Mouse (Mus musculus): Measurements from ENCODE around the gene Hist1h3c. TPM values are rescaled to one million over a fixed set of nuclear protein-coding genes. Genes with fewer than 3 reads are reported as not detected.
A peak's percentile ranks its signal among the peaks of the same experiment; 100 is the strongest.
"Not testable (repeated sequence)": the region's sequence is repeated elsewhere in the genome, so short reads cannot be mapped to it uniquely, and the experiment has no call there.

Hist1h3c gene
- polyA plus RNA-seq, 1 experiment, result 0.48 TPM

DNA sequence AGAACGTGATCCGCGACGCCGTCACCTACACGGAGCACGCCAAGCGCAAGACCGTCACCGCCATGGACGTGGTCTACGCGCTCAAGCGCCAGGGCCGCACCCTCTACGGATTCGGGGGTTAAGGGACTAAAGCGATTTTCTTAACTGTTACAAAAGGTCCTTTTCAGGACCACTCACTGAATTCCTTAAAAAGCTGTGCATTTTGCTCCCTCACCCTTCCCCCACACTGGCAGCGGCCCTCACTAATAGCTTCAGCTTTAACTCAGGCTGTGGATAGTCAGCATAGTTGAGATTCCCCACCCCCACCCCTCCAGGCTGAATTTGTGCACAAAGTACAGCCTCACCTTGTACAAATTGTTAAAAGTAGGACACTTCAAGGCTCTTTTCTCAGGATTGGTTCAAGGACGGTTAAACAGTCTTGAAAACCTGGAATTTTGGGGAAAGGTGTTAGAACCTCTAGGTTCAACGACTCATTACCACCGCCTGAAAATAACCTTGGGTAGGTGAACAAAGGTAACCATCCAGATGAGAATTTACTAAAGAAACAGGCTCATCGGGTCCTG lies 11.9 kb upstream of the Hist1h3c start:
- no peak for DNase-seq (ENCODE audit: low spot score)

DNA sequence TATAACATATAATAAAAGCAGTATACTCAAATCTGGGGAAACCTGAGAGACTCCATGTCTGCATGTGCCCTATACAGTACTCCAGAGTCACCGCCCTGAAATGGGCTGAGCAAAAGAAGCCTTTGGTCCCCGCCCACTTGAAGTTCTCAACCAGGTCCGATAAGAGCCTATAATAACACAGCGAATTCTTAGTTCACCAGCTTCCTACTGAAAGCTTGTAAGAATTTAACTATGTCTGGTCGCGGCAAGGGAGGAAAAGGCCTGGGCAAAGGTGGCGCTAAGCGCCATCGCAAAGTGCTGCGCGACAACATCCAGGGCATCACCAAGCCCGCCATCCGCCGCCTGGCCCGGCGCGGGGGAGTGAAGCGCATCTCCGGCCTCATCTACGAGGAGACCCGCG lies 11.4 kb upstream of the Hist1h3c start, which contains the start of gene Hist1h4b:
Hist1h4b (plus strand) TSS at position 224 of the 400 bp plus-strand sequence.
- DNase-seq (ENCODE audit: low spot score), result no peak

DNA sequence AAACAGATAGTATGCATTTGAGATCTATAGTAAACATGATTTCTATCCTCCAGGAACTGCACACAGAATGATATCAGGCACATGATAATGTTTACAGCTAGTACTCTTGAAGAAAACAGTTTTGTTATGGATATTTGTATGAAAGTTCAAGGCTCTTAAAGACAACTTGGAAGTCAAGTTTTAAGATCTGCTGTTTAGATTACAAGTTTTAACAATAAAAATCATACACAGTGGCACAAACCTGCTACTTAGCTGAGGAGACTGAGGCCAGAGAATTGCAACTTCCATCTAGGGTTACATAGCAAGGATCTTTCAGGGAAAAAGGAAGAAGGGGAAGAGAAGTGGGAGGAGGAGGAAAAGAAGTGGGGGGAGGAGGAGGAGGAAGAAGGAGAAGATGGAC lies 9.6 kb upstream of the Hist1h3c start:
- no peak for DNase-seq (ENCODE audit: low spot score)

DNA sequence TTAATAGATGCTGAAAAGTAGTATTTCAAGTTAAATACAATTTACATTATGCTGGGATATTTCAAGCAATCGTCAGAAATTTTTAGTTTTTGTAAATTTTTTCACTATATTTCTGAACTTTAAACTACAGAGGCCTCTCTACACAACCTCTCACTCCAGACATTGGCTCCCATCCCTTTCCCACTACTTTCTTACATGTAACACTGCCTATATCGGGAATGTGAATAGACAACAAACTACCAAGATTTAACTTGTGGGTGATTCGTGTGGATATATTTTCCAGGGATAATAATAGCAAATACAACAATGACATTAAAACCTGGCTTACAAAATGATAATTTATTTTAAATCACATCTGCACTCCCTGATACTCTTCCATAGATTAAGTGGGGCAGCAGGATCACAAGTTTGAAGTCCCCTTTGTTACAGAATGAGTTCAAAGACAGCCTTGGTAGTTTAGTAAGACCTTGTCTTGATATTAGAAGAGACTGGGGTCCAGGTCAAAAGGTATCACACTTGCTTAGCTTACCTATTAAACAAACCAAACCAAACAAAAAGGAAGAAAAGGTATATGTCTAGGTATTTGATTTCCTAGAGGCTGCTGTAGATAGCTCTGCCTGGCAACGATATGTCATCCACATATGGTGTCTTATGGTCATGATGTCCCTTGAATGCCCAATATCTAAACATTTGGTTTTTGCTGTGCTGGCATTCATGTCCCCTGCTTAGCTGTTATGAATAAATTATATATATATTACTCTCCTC lies 8.1 kb upstream of the Hist1h3c start:
- DNase-seq (ENCODE audit: low spot score), result no peak

DNA sequence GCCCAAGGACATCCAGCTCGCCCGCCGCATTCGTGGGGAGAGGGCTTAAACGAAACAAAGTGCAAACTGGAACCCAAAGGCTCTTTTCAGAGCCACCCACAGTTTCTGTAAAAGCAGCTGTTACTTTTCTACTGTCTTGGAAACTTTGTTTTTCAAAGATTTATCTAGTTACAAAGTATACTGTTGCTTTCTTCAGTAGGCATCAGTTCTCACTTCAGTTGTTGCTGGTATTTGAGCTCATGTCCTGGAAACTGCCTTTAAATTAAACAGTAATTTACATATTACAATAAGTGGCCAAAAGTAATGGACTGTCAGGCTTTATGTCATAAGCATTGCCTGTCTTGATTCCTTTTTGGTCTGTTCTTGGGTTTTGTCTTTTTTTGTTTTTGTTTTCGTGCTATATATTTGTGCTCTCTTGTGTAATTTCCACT lies 7.4 kb upstream of the Hist1h3c start:
- no peak for DNase-seq (ENCODE audit: low spot score)

DNA sequence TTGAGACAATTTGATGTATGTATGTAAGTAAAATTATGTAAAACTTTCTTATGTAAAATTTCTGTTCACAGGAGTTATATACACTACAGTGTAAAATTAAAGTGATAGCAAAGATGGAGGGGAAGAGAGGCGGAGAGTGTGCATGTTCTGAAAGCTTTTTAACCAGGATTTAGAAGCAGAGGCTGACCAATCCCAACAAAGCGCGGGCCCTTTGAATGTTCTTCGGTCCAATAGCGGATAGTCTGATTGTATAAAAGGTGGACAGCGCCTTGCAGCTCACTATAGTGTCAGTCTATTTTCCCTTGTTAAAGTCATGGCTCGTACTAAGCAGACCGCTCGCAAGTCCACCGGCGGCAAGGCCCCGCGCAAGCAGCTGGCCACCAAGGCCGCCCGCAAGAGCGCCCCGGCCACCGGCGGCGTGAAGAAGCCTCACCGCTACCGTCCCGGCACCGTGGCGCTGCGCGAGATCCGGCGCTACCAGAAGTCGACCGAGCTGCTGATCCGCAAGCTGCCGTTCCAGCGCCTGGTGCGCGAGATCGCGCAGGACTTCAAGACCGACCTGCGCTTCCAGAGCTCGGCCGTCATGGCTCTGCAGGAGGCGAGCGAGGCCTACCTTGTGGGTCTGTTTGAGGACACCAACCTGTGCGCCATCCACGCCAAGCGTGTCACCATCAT lies 6.8 kb upstream of the Hist1h3c start, which contains the start of gene Hist1h3b:
Hist1h3b (plus strand) TSS at position 201 of the 675 bp plus-strand sequence.
- peak; percentile 50 for DNase-seq (ENCODE audit: low spot score)

DNA sequence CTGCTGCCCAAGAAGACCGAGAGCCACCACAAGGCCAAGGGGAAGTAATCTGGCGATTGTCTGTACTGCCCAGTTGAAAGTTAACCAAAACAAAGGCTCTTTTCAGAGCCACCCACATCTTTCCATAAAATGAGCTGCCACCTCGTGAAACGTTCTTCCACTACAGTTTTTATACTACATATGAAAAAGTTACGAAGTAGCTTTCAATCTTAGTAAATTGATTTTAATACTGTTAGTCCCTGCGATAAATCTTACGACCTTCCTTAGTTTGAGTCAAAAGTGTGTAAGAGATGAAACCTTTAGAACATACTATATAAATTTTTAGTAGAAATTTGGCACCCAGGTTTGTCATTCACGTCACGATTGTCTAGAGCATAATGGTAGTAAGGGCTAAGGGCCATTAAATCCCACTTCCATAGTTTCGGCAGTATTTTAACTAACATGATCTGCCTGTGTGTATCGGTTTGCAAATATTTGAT lies 6.1 kb upstream of the Hist1h3c start:
- no peak for DNase-seq (ENCODE audit: low spot score)

DNA sequence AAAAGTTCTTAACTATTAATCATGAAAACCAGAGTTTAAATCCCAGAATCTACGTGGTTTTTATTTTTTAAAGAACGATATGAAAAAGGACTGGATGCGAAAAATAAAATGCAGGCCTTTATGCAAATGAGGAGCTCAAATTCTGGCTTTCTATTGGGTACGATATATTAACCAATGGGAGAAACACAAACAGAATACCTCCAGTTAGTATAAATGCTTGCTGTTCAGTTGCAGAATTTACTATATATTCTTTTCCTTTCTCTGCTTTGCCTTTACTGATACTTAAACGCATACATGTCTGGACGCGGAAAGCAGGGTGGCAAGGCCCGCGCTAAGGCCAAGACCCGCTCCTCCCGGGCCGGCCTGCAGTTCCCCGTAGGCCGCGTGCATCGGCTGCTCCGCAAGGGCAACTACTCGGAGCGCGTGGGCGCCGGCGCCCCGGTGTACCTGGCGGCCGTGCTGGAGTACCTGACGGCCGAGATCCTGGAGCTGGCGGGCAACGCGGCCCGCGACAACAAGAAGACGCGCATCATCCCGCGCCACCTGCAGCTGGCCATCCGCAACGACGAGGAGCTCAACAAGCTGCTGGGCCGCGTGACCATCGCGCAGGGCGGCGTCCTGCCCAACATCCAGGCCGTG lies 5.6 kb upstream of the Hist1h3c start, which contains the start of gene Hist1h2ab:
Hist1h2ab (plus strand) TSS at position 288 of the 639 bp plus-strand sequence.
- not testable (repeated sequence) for DNase-seq (ENCODE audit: low spot score)

DNA sequence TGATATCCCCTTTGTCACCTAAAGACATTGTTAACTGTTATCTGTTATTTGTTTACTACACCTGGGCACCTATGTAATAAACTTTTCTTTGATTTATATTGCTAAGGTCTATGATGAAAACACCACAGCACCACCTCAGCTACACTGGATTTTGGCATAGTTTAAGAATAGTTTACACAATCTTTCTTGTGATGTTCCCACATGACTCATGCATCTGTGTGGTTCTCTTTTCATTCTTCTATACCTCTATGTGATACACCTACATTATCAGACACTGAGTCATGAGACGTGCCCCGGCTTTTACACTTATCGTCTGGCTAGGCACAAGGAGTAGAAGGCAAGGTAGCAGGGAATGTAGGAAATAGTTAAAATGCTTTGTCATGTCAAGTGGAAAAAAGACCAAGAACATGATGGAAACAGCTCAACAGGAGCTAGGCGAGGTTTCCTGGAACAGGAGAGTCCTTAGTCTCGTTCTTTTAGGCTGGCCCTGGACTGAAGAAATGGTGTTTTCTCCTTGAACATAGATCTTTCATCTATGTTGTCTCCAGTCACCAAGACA lies 4.2 kb upstream of the Hist1h3c start:
- DNase-seq (ENCODE audit: low spot score), result no peak

DNA sequence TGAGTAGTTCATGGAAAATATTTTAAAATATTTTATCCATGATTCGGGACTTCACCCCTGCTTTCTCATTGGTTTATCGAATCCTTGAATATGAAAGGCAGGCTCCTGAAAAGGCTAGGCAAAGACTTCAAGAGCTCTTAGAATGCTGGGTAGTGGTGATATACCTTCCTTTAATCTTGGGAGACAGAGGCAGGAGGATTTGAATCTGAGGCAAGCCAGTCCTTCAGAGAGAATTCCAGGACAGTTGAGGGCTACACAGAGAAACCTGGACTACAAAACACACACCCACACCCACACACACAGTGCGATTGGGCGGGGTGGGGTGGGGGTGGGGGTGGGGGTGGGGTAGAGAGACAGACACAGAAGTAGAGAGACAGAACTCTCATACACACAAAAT lies 2.5 kb upstream of the Hist1h3c start:
- no peak for DNase-seq (ENCODE audit: low spot score)

DNA sequence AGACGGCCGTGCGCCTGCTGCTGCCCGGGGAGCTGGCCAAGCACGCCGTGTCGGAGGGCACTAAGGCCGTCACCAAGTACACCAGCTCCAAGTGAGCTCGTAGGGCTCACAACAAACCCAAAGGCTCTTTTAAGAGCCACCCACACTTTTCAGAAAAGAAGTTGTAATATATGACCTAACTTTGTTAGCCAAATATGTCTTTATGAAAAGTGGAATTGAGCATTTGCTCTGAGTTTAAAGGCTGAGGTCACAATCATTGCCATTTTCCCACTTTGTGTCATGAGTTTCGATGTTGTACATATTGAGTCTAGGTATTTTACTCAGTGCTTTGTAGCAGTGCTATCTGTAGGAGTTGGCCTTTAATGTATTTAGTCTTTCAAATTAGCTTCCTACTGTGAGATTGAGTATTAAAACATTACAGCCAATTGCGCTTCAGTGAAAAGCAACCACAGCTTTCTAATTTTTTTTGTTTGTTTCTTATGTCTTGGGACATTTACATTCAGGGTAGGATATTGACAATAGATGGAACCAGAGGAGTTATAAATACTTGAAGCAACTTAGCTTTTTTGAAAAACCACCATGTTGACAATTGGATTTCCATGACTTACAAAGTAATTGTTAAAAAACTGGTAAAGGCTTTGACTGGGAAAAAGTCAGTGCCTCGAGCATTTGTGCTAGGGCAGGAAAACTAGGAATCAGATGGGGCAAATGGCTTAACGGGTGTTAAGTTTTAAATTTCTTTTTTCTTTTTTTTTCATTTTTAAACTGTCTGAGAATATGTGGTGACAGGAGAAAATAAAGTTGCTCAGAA lies 1.9 kb upstream of the Hist1h3c start:
- DNase-seq (ENCODE audit: low spot score), result no peak

DNA sequence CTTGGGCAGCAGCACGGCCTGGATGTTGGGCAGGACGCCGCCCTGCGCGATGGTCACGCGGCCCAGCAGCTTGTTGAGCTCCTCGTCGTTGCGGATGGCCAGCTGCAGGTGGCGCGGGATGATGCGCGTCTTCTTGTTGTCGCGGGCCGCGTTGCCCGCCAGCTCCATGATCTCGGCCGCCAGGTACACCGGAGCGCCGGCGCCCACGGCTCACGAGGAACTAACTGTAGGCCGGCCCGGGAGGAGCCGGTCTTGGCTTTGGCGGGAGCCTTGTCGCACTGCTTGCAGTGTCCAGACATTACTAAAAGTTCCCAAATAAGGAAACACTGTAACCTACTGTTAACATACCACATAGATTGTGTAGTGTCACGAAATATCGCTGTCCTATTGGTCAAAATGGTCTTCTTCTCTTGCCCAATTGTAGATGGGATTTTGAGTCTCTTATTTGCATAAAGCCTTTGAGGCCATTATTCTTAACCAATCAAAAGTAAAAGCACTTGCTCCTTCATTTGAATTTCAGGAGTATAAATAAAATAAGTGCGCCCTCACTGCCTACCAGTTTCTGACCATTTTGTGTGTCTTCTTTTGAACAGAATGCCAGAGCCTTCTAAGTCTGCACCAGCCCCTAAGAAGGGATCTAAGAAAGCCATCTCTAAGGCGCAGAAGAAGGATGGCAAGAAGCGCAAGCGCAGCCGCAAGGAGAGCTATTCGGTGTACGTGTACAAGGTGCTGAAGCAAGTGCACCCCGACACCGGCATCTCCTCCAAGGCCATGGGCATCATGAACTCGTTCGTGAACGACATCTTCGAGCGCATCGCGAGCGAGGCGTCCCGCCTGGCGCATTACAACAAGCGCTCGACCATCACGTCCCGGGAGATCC lies 1.0 kb upstream of the Hist1h3c start, which contains the start of gene Hist1h2bb:
Hist1h2bb (plus strand) TSS at position 534 of the 880 bp plus-strand sequence.
- DNase-seq (ENCODE audit: low spot score), result peak; percentile 70

DNA sequence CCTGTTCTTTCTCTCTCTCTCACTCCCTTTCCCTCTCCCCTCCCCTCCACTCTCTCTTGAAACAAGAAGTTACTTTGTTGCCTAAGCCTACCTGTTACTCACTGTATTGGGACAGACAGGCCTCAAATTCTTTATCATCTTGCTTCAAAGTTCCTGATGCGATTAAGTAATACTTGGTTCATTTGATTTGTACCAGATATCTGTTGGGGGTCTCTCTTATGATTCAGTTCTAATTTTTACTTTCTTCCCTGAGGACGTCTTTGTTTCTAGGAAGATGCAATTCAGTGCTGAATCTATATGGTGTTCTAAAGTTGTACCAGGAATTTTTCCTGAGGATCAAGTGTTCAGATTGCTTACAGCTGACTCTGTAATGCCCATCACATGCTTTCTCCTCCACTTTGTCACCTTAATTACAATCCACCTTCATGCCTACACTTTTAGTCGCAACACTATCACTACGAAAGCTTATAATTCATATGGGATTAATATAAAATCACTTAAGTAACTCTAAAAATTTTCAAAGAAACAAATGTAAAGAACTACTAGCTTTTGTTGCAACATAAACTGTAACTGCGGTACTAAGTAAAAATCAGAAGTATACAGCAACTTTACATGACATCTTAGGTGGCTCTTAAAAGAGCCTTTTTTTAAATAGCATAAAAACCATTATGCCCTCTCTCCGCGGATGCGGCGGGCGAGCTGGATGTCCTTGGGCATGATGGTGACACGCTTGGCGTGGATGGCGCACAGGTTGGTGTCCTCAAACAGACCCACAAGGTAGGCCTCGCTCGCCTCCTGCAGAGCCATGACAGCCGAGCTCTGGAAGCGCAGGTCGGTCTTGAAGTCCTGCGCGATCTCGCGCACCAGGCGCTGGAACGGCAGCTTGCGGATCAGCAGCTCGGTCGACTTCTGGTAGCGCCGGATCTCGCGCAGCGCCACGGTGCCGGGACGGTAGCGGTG lies 701 bp downstream of the Hist1h3c start:
- DNase-seq (ENCODE audit: low spot score), result no peak

DNA sequence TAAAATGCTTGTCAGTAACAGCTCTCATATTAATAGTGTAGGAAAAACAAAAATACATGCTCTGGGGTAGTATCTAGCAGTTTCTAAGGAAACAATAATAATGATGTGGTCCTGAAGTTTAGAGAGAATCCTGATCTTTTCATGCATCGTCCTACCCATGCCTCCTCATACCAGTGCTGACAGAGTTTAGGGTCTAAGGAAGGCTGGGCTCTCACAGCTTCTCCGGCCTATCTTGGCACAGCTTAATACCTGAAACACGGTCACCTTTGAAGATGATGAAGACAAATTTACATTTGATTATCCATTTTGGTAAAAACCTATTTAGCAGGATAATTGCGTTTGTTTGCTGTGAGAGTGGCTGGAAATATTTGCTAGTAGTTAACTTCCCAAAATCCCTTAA lies 1.4 kb downstream of the Hist1h3c start:
- no peak for DNase-seq (ENCODE audit: low spot score)

DNA sequence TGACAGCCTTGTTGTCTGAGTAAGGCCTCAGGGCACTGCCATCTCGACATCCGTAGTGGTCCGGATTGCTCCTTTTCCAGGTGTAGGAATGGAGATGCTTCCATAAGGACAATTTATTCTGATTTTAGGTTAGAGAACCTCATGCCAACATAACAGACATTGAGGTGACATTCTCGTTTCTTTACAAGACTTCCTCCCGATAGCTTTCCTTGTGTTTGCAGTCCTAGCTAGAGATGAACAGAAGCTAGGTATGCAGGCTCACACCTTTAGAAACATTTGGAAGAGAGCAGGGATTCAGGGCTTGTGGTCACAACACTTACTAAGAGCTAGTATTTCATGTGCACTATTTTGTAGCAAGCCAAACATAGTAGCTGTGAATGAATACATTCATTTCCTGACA lies 2.2 kb downstream of the Hist1h3c start:
- DNase-seq (ENCODE audit: low spot score), result no peak

DNA sequence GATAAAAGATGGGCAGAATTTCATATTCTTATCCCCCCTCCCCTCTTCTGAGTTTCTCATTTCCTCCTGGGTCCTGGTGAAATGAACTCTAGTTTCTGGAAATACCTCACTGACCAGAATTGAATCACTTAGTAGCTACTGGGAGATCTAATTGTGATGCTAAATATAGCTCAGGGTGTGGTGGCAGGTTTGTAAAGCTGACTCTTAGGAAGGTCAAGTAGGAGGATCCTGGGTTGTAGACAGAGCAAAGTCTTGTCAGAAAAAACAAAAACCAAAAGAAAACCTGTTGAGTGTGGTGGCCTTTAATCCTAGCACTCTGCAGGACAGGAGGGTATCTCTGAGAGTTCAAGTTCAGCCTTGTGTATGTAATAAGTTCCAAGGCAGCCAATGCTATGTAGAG lies 3.4 kb downstream of the Hist1h3c start:
- no peak for DNase-seq (ENCODE audit: low spot score)

DNA sequence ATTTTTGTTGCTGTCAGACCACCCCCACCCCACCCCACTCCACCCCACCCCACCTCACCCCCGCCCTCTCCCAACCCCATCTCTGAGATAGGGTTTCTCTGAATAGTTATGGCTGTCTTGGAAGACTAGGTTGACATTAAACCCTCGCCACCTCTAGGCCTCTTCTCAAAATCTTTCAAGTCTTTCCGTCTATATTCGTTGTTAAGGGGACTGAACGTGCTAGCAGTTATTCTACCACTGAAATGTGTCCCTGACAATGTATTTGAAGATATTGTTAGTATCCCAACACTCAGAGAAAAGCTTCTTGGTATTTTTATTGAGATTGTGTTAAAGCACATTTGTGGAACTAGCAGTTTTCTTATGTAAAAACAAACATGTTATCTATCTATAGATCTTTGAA lies 4.5 kb downstream of the Hist1h3c start:
- DNase-seq (ENCODE audit: low spot score), result no peak

DNA sequence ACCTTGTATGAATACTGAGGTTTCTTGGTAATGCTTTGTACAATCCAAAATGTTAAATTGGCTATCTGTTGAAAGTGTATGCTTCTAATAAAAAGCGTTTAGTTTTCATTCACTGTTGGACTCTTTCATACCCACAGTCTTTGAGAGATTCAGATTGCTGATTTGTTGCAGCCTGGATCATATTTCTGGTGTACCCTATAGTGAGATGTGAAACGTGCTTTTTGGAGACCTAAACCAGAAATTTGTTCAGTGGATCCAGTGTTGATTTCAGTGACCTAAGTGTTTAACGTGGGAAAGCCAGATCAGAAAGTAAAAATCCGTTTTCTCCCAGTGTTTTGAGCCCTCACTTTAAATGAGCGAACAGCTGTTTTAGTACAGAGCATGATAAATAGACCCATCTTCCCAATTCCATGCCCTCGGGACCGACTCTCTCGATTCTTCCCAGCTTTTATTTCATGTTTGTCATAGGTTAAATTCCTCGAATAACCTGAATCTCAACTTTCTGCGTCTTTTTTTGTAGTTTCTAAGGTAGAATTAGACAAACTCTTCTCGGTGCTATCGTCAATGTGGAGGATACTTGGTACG lies 5.1 kb downstream of the Hist1h3c start:
- DNase-seq (ENCODE audit: low spot score), result no peak
